Mouse (Mus musculus) G1E (cell line): ENCODE measurements around the gene Zfp715. TPM values are rescaled to one million over a fixed set of nuclear protein-coding genes. Genes with fewer than 3 reads are reported as not detected.
A peak's percentile ranks its signal among the peaks of the same experiment; 100 is the strongest.

Experiments
- ATAC-seq: 2 replicates; pipeline ENCODE4 v1.8.0; 2016; ENCODE audit warnings: mild to moderate bottlenecking; ENCODE audit not compliant: insufficient number of reproducible peaks, poor library complexity, low FRiP score, severe bottlenecking; ENCODE audit errors: extremely low read depth
- DNase-seq: peaks from one replicate; pipeline ENCODE4 v3.0.0; 2012; ENCODE audit warnings: low spot score
- H3K27me3 ChIP-seq: 2 replicates; pipeline ENCODE4 v1.6.1; 2012; ENCODE audit warnings: mild to moderate bottlenecking, low read length, inconsistent platforms; ENCODE audit not compliant: insufficient read depth
- H3K36me3 ChIP-seq: replicated peaks from 2 replicates; pipeline ENCODE3; 2012; ENCODE audit warnings: mild to moderate bottlenecking, inconsistent platforms
- H3K4me1 ChIP-seq: 2 replicates; pipeline ENCODE4 v1.6.1; 2012; ENCODE audit warnings: low read depth, low read length, inconsistent platforms, mixed read lengths; ENCODE audit not compliant: insufficient read depth
- H3K4me3 ChIP-seq: 2 replicates; pipeline ENCODE4 v1.5.1; 2012; ENCODE audit warnings: low read depth, mild to moderate bottlenecking, inconsistent platforms, low read length, moderate library complexity, mixed read lengths
- H3K9me3 ChIP-seq: replicated peaks from 2 replicates; pipeline ENCODE4 v1.6.1; 2012; ENCODE audit warnings: inconsistent platforms
- CTCF ChIP-seq: IDR thresholded peaks from 2 replicates; pipeline ENCODE4 v1.5.1; 2012; ENCODE audit warnings: low read depth, low read length, inconsistent platforms, mixed read lengths
- GATA1 ChIP-seq: IDR thresholded peaks from 2 replicates; pipeline ENCODE4 v1.6.1; 2012; ENCODE audit warnings: borderline replicate concordance, low read length, inconsistent platforms, mixed read lengths
- GATA2 ChIP-seq: IDR thresholded peaks from 2 replicates; pipeline ENCODE4 v1.6.1; 2012; ENCODE audit warnings: low read depth, low read length, inconsistent platforms, borderline replicate concordance
- POLR2AphosphoS5 ChIP-seq: IDR thresholded peaks from 2 replicates; pipeline ENCODE4 v1.6.1; 2012; ENCODE audit warnings: low read depth, low read length, inconsistent platforms; ENCODE audit not compliant: insufficient replicate concordance
- TAL1 ChIP-seq: conservative IDR thresholded peaks from 2 replicates; pipeline ENCODE4 v1.6.1; 2012; ENCODE audit warnings: low read depth, low read length, inconsistent platforms, mixed read lengths
- polyA plus RNA-seq: library from polyadenylated mRNA; stranded (reverse); fragments of >175 nt; gene quantifications from 2 replicates; pipeline ENCODE4 v1.2.3, GENCODE M21; 2012
- total RNA-seq, 2 experiments: library from RNA; stranded (forward) in 1 of 2; stranded (reverse) in 1 of 2; fragments of 200-1000 nt in 1 of 2; fragments of >200 nt in 1 of 2; fragmentation: Nextera tagmentation in 1 of 2; gene quantifications; 2 replicates each; pipeline ENCODE4 v1.2.3; 2014 to 2017

Gene Zfp715
- total and polyA plus RNA-seq, 3 experiments: 3.9 to 23.8 (median 21.3) TPM

DNA sequence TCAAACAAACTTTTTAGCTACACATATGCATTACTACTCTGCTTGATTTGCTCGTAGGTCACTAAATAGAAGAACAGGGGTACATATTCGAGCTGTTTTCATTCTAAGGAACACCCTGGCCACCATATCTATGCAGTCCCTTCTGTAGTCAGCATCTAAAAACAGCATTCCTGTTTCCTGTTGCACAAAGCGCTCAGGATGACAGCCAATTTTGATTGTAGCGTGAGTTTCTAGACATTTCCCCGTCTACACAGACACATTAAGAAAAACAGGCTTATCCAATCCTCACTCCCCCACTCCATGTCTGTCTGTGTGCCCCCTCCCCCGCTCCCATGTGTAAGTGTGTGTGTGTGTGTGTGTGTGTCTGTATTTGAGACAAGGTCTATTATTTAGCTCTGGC lies 1.5 kb downstream of the Zfp715 start:
- peaks cover 41% of the 10 kb centered on the region for H3K4me1 ChIP-seq
- no peak for TF ChIP-seq POLR2AphosphoS5
- no peak for TF ChIP-seq GATA1
- no peak for TF ChIP-seq CTCF
- TF ChIP-seq GATA2: no peak
- TF ChIP-seq TAL1: no peak
- H3K27me3 ChIP-seq: no peaks in the 10 kb centered on the region
- ATAC-seq: no peak
- peak overlapping the region; percentile 96; the same call in 1 of the 2 replicates for H3K4me3 ChIP-seq
- H3K9me3 ChIP-seq: no peaks in the 10 kb centered on the region
- no peak for DNase-seq
- H3K36me3 ChIP-seq: peaks cover 41% of the 10 kb centered on the region

DNA sequence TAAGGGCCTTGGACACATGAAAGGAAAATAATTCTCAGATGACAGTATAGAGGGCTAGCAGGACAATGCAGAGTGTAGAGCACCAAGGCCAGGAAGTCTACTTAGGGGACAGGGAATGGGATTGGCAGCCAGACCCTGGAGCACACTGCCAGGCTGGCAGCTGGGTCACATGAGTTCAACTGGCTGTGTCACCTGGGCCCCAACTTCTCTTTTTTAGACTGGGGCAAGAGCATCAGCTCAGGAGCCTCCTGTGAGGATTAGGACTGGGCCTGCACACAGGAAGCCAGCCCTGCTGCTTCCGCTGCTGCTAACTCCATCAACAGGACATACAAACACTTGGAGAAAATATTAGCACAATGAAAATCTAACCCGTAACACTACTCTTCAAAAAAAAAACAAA lies 4.0 kb downstream of the Zfp715 start:
- ATAC-seq (no peak), DNase-seq (no peak)
- peaks cover 57% of the 10 kb centered on the region for H3K36me3 ChIP-seq
- H3K4me3 ChIP-seq: no peak overlapping the region
- peaks cover 43% of the 10 kb centered on the region for H3K4me1 ChIP-seq
- no peaks in the 10 kb centered on the region for H3K27me3 ChIP-seq
- TF ChIP-seq GATA1 (no peak), TAL1 (no peak), CTCF (no peak), POLR2AphosphoS5 (no peak), GATA2 (no peak)
- H3K9me3 ChIP-seq: no peaks in the 10 kb centered on the region

DNA sequence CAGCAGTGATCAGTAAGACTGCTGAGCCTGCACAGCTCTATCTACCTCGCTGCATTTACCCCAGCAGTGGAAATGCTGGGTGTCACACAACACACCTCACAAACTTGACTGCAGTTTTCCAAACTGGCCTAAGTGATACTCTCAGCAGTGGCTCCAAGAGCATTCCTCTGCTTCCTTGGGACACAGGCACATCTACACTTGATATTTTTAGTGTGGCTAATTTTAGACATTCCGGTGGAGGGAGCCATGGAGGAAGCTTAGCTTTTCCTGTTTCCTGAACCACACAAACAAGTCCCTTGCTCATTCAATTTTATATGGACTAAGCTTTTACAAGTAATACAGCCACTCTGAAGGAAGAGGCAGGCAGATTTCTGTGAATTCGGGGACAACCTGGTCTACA lies 7.9 kb downstream of the Zfp715 start:
- H3K4me3 ChIP-seq: no peak overlapping the region
- no peaks in the 10 kb centered on the region for H3K27me3 ChIP-seq
- no peak for TF ChIP-seq GATA2
- TF ChIP-seq TAL1: no peak
- no peak for TF ChIP-seq CTCF
- TF ChIP-seq GATA1: no peak
- TF ChIP-seq POLR2AphosphoS5: no peak
- H3K36me3 ChIP-seq: peaks cover 82% of the 10 kb centered on the region
- H3K9me3 ChIP-seq: no peaks in the 10 kb centered on the region
- peaks cover 19% of the 10 kb centered on the region for H3K4me1 ChIP-seq
- DNase-seq: no peak
- no peak for ATAC-seq

DNA sequence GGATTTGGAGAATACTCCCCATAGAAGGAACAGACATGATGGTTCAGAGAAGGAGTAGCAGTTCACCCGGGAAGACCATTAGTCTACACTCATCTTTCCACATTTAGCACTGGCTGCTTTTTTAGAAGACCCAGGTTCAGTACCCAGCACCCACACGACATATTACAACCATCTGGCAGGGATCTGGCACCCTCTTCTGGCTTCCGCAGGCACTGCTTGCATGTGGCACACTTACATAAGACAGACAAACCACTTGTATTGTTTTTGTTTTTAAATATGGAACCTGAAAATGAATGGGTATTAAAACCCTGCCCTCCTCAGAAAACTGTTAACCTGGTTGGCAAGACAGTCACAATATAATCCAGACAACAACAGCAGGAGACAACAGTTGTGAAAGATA lies 21.6 kb downstream of the Zfp715 start:
- no peaks in the 10 kb centered on the region for H3K4me1 ChIP-seq
- H3K27me3 ChIP-seq: no peaks in the 10 kb centered on the region
- no peaks in the 10 kb centered on the region for H3K9me3 ChIP-seq
- peaks cover 19% of the 10 kb centered on the region for H3K36me3 ChIP-seq
- no peak for TF ChIP-seq CTCF
- H3K4me3 ChIP-seq: no peak overlapping the region
- ATAC-seq (no peak), DNase-seq (no peak)

DNA sequence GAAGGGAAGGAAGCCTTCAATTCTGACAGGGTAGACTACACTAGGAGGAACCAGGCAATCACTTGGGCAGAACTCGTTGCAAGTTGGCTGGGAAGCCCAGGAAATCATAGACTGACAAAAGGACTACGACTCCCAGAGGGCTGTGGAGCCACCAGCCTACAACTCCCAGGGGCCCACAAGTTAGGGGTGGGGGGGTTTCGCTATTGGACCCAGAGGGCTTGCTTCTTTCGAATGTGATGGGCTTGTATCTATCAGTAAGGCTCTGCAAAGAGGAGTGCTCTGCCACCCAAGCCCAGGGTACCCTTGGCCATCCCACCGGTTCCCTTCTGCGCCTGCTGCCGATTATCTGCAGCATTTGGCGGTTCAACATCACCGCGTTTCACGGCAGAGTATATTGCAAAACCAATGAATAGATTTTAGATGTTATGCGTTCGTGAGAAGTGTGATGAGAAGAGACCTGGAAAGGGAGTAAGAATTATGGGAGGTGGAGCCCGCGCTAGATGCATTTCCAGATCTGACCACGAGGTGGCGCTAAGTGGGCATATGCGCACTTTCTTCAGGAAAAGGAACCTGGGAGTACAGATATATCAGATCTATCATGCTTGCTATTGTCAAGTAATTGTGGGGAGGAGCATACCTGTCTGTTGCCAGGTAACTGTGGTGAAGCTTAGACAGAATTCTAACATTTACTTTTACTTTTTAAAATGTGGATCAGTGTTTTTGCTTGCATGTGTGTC lies 30.1 kb downstream of the Zfp715 start:
- TF ChIP-seq CTCF: peak; percentile 92
- no peak for TF ChIP-seq POLR2AphosphoS5
- ATAC-seq: peak; percentile 58; the same call in 1 of the 2 replicates
- no peaks in the 10 kb centered on the region for H3K9me3 ChIP-seq
- peak; percentile 38 for DNase-seq
- no peak overlapping the region for H3K4me3 ChIP-seq
- H3K27me3 ChIP-seq: no peaks in the 10 kb centered on the region
- 0 out of 2 replicates have a peak, but pooled peaks cover 3% of the 10 kb centered on the region for H3K4me1 ChIP-seq
- H3K36me3 ChIP-seq: no peaks in the 10 kb centered on the region

DNA sequence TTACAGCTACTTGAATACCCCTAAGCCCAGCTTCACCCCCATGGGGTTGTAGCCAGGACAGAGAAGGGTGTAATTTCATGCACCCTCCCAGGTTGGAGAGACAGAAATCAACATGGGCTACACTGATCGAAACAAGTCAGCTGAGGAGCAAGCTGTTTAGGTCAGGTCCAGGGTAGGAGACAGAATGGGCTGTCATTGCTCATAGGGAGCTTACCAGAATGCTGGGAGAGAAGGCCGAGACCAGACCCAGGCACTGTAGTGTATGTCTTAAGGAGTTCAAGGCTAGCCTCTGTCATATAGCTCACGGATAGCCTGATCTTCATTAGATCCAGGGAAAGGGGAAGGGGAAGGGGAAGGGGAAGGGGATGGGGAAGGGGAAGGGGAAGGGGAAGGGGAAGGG lies 30.6 kb downstream of the Zfp715 start:
- Histone ChIP-seq H3K36me3 (no peaks in the 10 kb centered on the region), H3K4me3 (no peak overlapping the region), H3K4me1 (0 out of 2 replicates have a peak, but pooled peaks cover 3% of the 10 kb centered on the region), H3K27me3 (no peaks in the 10 kb centered on the region), H3K9me3 (no peaks in the 10 kb centered on the region)
- TF ChIP-seq POLR2AphosphoS5 (no peak), CTCF (no peak), GATA2 (no peak), TAL1 (no peak), GATA1 (no peak)
- ATAC-seq (no peak), DNase-seq (no peak)
